Mouse (Mus musculus): Measurements from ENCODE around the gene 4930432M17Rik. TPM values are rescaled to one million over a fixed set of nuclear protein-coding genes. Genes with fewer than 3 reads are reported as not detected.

4930432M17Rik gene
- total and polyA plus RNA-seq, 3 experiments: not detected

GRCm38 (mm10) chr3:121638241-121638640 lies 32.3 kb upstream of the 4930432M17Rik start:
- no peak overlapping the region for H3K4me3 ChIP-seq (replicated peaks in 1 of 3; ENCODE audit: low read depth in 2 of 3, low read length in 2 of 3, poor library complexity in 1 of 3)
- no peaks in the 10 kb centered on the region for H3K36me3 ChIP-seq (replicated peaks in 1 of 2; ENCODE audit: control insufficient read depth in 1 of 2, insufficient read depth in 1 of 2, low read length in 1 of 2)
- DNase-seq (ENCODE audit: extremely low read depth): no peak
- H3K4me1 ChIP-seq (ENCODE audit: control insufficient read depth in 1 of 2, insufficient read depth in 2 of 2): no peaks in the 10 kb centered on the region
- no peaks in the 10 kb centered on the region for H3K79me2 ChIP-seq (replicated peaks; ENCODE audit: control insufficient read depth, extremely low read depth, insufficient read depth, poor library complexity, severe bottlenecking)
- H3K27ac ChIP-seq (ENCODE audit: insufficient read depth, low read depth): no peak overlapping the region
- no peak overlapping the region for H3K4me2 ChIP-seq (ENCODE audit: insufficient read depth, low read depth, poor library complexity, severe bottlenecking)
- no peaks in the 10 kb centered on the region for H3K27me3 ChIP-seq (replicated peaks)
- TF ChIP-seq RCOR1 (conservative IDR thresholded peaks at IDR 0.05; ENCODE audit: low read depth, low read length): no peak
- no peak for TF ChIP-seq TCF12 (IDR thresholded peaks at IDR 0.05; ENCODE audit: low read depth, low read length)
- no peak for TF ChIP-seq IRF4 (IDR thresholded peaks at IDR 0.05; ENCODE audit: low read depth, low read length)
- no peak for TF ChIP-seq ELF1 (IDR thresholded peaks at IDR 0.05; ENCODE audit: low read depth, low read length)
- no peak for TF ChIP-seq CHD1 (IDR thresholded peaks at IDR 0.05; ENCODE audit: low read depth, low read length)
- TF ChIP-seq ZMIZ1 (IDR thresholded peaks at IDR 0.05; ENCODE audit: low read depth, low read length): no peak
- no peak for TF ChIP-seq E2F4 (IDR thresholded peaks at IDR 0.05; ENCODE audit: insufficient replicate concordance, low read depth, low read length)
- no peak for TF ChIP-seq CTCF (conservative IDR thresholded peaks at IDR 0.05 in 1 of 2, IDR thresholded peaks at IDR 0.05 in 1 of 2; ENCODE audit: low read depth in 2 of 2, low read length in 2 of 2)
- no peak for TF ChIP-seq ZNF384 (IDR thresholded peaks at IDR 0.05; ENCODE audit: low read depth, low read length)
- TF ChIP-seq GABPA (IDR thresholded peaks at IDR 0.05; ENCODE audit: insufficient replicate concordance, low read depth, low read length): no peak
- TF ChIP-seq MXI1 (IDR thresholded peaks at IDR 0.05; ENCODE audit: low read depth, low read length): no peak
- no peak for TF ChIP-seq MAX (IDR thresholded peaks at IDR 0.05; ENCODE audit: low read length)
- TF ChIP-seq USF1 (IDR thresholded peaks at IDR 0.05; ENCODE audit: low read depth, low read length): no peak
- no peak overlapping the region for H3K9ac ChIP-seq (ENCODE audit: insufficient read depth, low read depth)
- dilution Hi-C loops (cut with MboI; ENCODE audit: extremely low pct_ligation_motif_present, extremely low pct_unique_long_range_greater_than_20kb, low sequenced_read_pairs): no loop called here
- in situ Hi-C loops (cut with MboI; ENCODE audit: low pct_ligation_motif_present, low pct_unique_long_range_greater_than_20kb, low sequenced_read_pairs): no loop called here
- H3K9me3 ChIP-seq (replicated peaks; ENCODE audit: low read length): no peaks in the 10 kb centered on the region

- in situ Hi-C loops (cut with MboI; ENCODE audit: low pct_ligation_motif_present, low pct_unique_long_range_greater_than_20kb, low sequenced_read_pairs): no loop called here
- TF ChIP-seq GABPA (IDR thresholded peaks at IDR 0.05; ENCODE audit: insufficient replicate concordance, low read depth, low read length): no peak
- no peak for TF ChIP-seq NELFE (IDR thresholded peaks at IDR 0.05; ENCODE audit: low read depth, low read length)
- TF ChIP-seq IRF4 (IDR thresholded peaks at IDR 0.05; ENCODE audit: low read depth, low read length): no peak
- no peak for TF ChIP-seq ZMIZ1 (IDR thresholded peaks at IDR 0.05; ENCODE audit: low read depth, low read length)
- no peak for TF ChIP-seq RCOR1 (conservative IDR thresholded peaks at IDR 0.05; ENCODE audit: low read depth, low read length)
- TF ChIP-seq MEF2A (IDR thresholded peaks at IDR 0.05; ENCODE audit: borderline replicate concordance, low read depth, low read length): no peak
- no peak for TF ChIP-seq CHD1 (IDR thresholded peaks at IDR 0.05; ENCODE audit: low read depth, low read length)
- TF ChIP-seq USF2 (conservative IDR thresholded peaks at IDR 0.05; ENCODE audit: low read depth, low read length): no peak
- no peak for TF ChIP-seq TBP (conservative IDR thresholded peaks at IDR 0.05; ENCODE audit: low read depth, low read length)
- TF ChIP-seq PAX5 (IDR thresholded peaks at IDR 0.05; ENCODE audit: low read length): no peak
- no peak for TF ChIP-seq NRF1 (IDR thresholded peaks at IDR 0.05; ENCODE audit: low read depth, low read length)
- no peak for TF ChIP-seq MAZ (IDR thresholded peaks at IDR 0.05; ENCODE audit: low read depth, low read length)
- no peak for TF ChIP-seq MAFK (IDR thresholded peaks at IDR 0.05; ENCODE audit: insufficient replicate concordance, low read length)
- TF ChIP-seq KAT2A (IDR thresholded peaks at IDR 0.05; ENCODE audit: insufficient replicate concordance, low read length): no peak
- TF ChIP-seq POLR2A (IDR thresholded peaks at IDR 0.05; ENCODE audit: low read depth, low read length): no peak
- TF ChIP-seq ELF1 (IDR thresholded peaks at IDR 0.05; ENCODE audit: low read depth, low read length): no peak
- TF ChIP-seq HCFC1 (IDR thresholded peaks at IDR 0.05; ENCODE audit: low read depth, low read length): no peak
- TF ChIP-seq ZC3H11A (IDR thresholded peaks at IDR 0.05; ENCODE audit: low read depth, low read length): no peak
- TF ChIP-seq CTCF (conservative IDR thresholded peaks at IDR 0.05 in 1 of 2, IDR thresholded peaks at IDR 0.05 in 1 of 2; ENCODE audit: low read depth in 2 of 2, low read length in 2 of 2): no peak
- H3K4me3 ChIP-seq (replicated peaks in 1 of 3; ENCODE audit: low read depth in 2 of 3, low read length in 2 of 3, poor library complexity in 1 of 3): no peak overlapping the region
- no peak for DNase-seq (ENCODE audit: extremely low read depth)
- no peaks in the 10 kb centered on the region for H3K27me3 ChIP-seq (replicated peaks)
- H3K27ac ChIP-seq (ENCODE audit: insufficient read depth, low read depth): no peak overlapping the region
- dilution Hi-C loops (cut with MboI; ENCODE audit: extremely low pct_ligation_motif_present, extremely low pct_unique_long_range_greater_than_20kb, low sequenced_read_pairs): no loop called here
- H3K9me3 ChIP-seq (replicated peaks; ENCODE audit: low read length): no peaks in the 10 kb centered on the region
- H3K4me1 ChIP-seq (ENCODE audit: control insufficient read depth in 1 of 2, insufficient read depth in 2 of 2): no peaks in the 10 kb centered on the region
- no peaks in the 10 kb centered on the region for H3K79me2 ChIP-seq (replicated peaks; ENCODE audit: control insufficient read depth, extremely low read depth, insufficient read depth, poor library complexity, severe bottlenecking)
- no peaks in the 10 kb centered on the region for H3K36me3 ChIP-seq (replicated peaks in 1 of 2; ENCODE audit: control insufficient read depth in 1 of 2, insufficient read depth in 1 of 2, low read length in 1 of 2)
- H3K9ac ChIP-seq (ENCODE audit: insufficient read depth, low read depth): no peak overlapping the region
- H3K4me2 ChIP-seq (ENCODE audit: insufficient read depth, low read depth, poor library complexity, severe bottlenecking): no peak overlapping the region
Observed at GRCm38 (mm10) chr3:121640611-121641010, 30.0 kb upstream of the 4930432M17Rik start.

Data from CH12.LX (cell line).